Mouse (Mus musculus) thymus, postnatal 10 days (tissue): ENCODE results near the gene Zfp992.
"Not testable (repeated sequence)": the region's sequence is repeated elsewhere in the genome, so short reads cannot be mapped to it uniquely, and the experiment has no call there.

Source experiments
- DNase-seq, 2 experiments: peaks; one replicate each; pipeline ENCODE4 v3.0.0; 2021; ENCODE audit warnings: low spot score in 2 of 2

The Zfp992 gene

DNA sequence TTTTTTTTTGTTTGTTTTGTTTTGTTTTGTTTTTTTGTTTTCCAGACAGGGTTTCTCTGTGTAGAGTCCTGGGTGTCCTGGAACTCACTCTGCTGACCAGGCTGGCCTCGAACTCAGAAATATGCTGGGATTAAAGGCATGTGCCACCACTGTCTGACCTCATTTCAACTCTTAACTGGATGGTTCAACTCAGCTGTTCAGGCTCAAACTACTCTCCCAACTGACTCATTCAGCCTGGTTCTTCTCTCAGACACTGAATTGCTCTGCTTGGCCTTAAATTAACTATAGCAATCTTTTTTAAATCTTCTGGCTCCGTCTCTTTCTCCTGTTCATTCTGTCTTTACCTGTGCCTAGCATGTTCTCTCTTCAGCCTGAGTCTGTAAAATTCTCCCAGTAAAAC lies 68.3 kb downstream of the Zfp992 start:
- DNase-seq: not testable (repeated sequence)
